Mouse (Mus musculus) forebrain, embryonic 10.5 days (tissue): ENCODE measurements around the gene Hjurp. TPM values are rescaled to one million over a fixed set of nuclear protein-coding genes. Genes with fewer than 3 reads are reported as not detected.
"Not testable (repeated sequence)": the region's sequence is repeated elsewhere in the genome, so short reads cannot be mapped to it uniquely, and the experiment has no call there.

Source experiments
- DNase-seq: peaks from one replicate; pipeline ENCODE4 v3.0.0-alpha.2; 2017; ENCODE audit warnings: low spot score; ENCODE audit errors: extremely low spot score
- H3K27ac ChIP-seq: fragments of 300-500 bp; sonication (generic); 2 replicates; pipeline ENCODE4 v1.5.1; 2016; ENCODE audit warnings: mild to moderate bottlenecking
- H3K27me3 ChIP-seq: fragments of 300-500 bp; sonication (generic); 2 replicates; pipeline ENCODE4 v1.6.1; 2016; ENCODE audit warnings: mild to moderate bottlenecking; ENCODE audit not compliant: poor library complexity, severe bottlenecking
- H3K36me3 ChIP-seq: fragments of 300-500 bp; sonication (generic); replicated peaks from 2 replicates; pipeline ENCODE4 v1.6.1; 2016; ENCODE audit warnings: mild to moderate bottlenecking, moderate library complexity
- H3K4me1 ChIP-seq: fragments of 300-500 bp; sonication (generic); 2 replicates; pipeline ENCODE4 v1.6.1; 2016
- H3K4me3 ChIP-seq: fragments of 300-500 bp; sonication (generic); 2 replicates; pipeline ENCODE4 v1.5.1; 2016; ENCODE audit warnings: mild to moderate bottlenecking, moderate library complexity
- H3K9me3 ChIP-seq: fragments of 300-500 bp; sonication (generic); 2 replicates; pipeline ENCODE4 v1.6.1; 2016; ENCODE audit warnings: mild to moderate bottlenecking, moderate library complexity
- WGBS: fragments of 180-500 bp; shearing (Covaris S2); methylation state at CpG from one replicate; pipeline ENCODE4 v1.1.7; 2016; 5-methylcytosine and 5-hydroxymethylcytosine counted together
- polyA plus RNA-seq: library from polyadenylated mRNA; unstranded; fragments of >200 nt; fragmentation: Nextera tagmentation; extraction: Ambion mirVana; gene quantifications from 2 replicates; pipeline ENCODE4 v1.2.1, GENCODE M21; 2016

The Hjurp gene
- polyA plus RNA-seq, 1 experiment from 2014 or later: 224 TPM

GRCm38 (mm10) chr1:88225741-88226140 is 51.7 kb downstream of the Hjurp start:
- H3K36me3 ChIP-seq: no peaks in the 10 kb centered on the region
- no peak overlapping the region for H3K4me3 ChIP-seq
- H3K27me3 ChIP-seq: no peaks in the 10 kb centered on the region
- H3K4me1 ChIP-seq: no peaks in the 10 kb centered on the region
- peaks cover 56% of the 10 kb centered on the region for H3K9me3 ChIP-seq
- DNase-seq: peak; percentile 14
- no peak overlapping the region for H3K27ac ChIP-seq

GRCm38 (mm10) chr1:88225301-88225700 is 52.1 kb downstream of the Hjurp start:
- 43% methylated on average over 2 of the region's 2 CpGs for WGBS
- H3K9me3 ChIP-seq: peaks cover 51% of the 10 kb centered on the region
- H3K4me3 ChIP-seq, H3K27ac ChIP-seq, H3K36me3 ChIP-seq, H3K4me1 ChIP-seq, H3K27me3 ChIP-seq, DNase-seq: not testable (repeated sequence)

- WGBS: 74% methylated on average over 2 of the region's 2 CpGs
- no peak overlapping the region for H3K27ac ChIP-seq
- DNase-seq: peak; percentile 27
Measured at GRCm38 (mm10) chr1:88224029-88224776, 53.2 kb downstream of the Hjurp start.

GRCm38 (mm10) chr1:88223591-88223990 is 53.8 kb downstream of the Hjurp start:
- Histone ChIP-seq H3K27ac (no peak overlapping the region), H3K4me1 (no peaks in the 10 kb centered on the region), H3K9me3 (peaks cover 34% of the 10 kb centered on the region), H3K4me3 (no peak overlapping the region), H3K27me3 (no peaks in the 10 kb centered on the region), H3K36me3 (no peaks in the 10 kb centered on the region)
- 61% methylated on average over 1 of the region's 1 CpGs for WGBS
- DNase-seq: peak; percentile 28

More at GRCm38 (mm10) chr1:88224029-88224776, 53.2 kb downstream of the Hjurp start:
- Histone ChIP-seq H3K27me3 (no peaks in the 10 kb centered on the region), H3K4me3 (no peak overlapping the region), H3K9me3 (peaks cover 40% of the 10 kb centered on the region), H3K36me3 (no peaks in the 10 kb centered on the region), H3K4me1 (no peaks in the 10 kb centered on the region)

GRCm38 (mm10) chr1:88223011-88223515 is 54.4 kb downstream of the Hjurp start:
- not testable (repeated sequence) for H3K4me3 ChIP-seq, H3K4me1 ChIP-seq, H3K36me3 ChIP-seq, H3K27me3 ChIP-seq, H3K27ac ChIP-seq
- H3K9me3 ChIP-seq: peaks cover 29% of the 10 kb centered on the region
- DNase-seq: peak; percentile 20

GRCm38 (mm10) chr1:88222216-88222615 is 55.2 kb downstream of the Hjurp start:
- Histone ChIP-seq H3K4me1 (no peaks in the 10 kb centered on the region), H3K36me3 (no peaks in the 10 kb centered on the region), H3K9me3 (peaks cover 20% of the 10 kb centered on the region), H3K4me3 (no peak overlapping the region), H3K27me3 (no peaks in the 10 kb centered on the region), H3K27ac (no peak overlapping the region)
- WGBS: 62% methylated on average over 2 of the region's 2 CpGs
- DNase-seq: no peak

- Histone ChIP-seq H3K27me3 (no peaks in the 10 kb centered on the region), H3K27ac (no peak overlapping the region), H3K36me3 (no peaks in the 10 kb centered on the region), H3K4me3 (no peak overlapping the region), H3K9me3 (peaks cover 10% of the 10 kb centered on the region), H3K4me1 (no peaks in the 10 kb centered on the region)
- peak; percentile 18 for DNase-seq
Measured at GRCm38 (mm10) chr1:88220336-88220735, 57.1 kb downstream of the Hjurp start.

GRCm38 (mm10) chr1:88219054-88219453 is 58.4 kb downstream of the Hjurp start:
- 16% methylated on average over 1 of the region's 1 CpGs for WGBS
- DNase-seq: peak; percentile 22

GRCm38 (mm10) chr1:88218591-88218990 is 58.8 kb downstream of the Hjurp start:
- H3K27me3 ChIP-seq: no peaks in the 10 kb centered on the region
- peaks cover 26% of the 10 kb centered on the region for H3K9me3 ChIP-seq
- H3K4me3 ChIP-seq: no peak overlapping the region
- peak; percentile 20 for DNase-seq
- H3K4me1 ChIP-seq: no peaks in the 10 kb centered on the region
- WGBS: 53% methylated on average over 4 of the region's 4 CpGs
- no peak overlapping the region for H3K27ac ChIP-seq
- no peaks in the 10 kb centered on the region for H3K36me3 ChIP-seq

More at GRCm38 (mm10) chr1:88219054-88219453, 58.4 kb downstream of the Hjurp start:
- Histone ChIP-seq H3K36me3 (no peaks in the 10 kb centered on the region), H3K9me3 (peaks cover 22% of the 10 kb centered on the region), H3K27me3 (no peaks in the 10 kb centered on the region), H3K4me1 (no peaks in the 10 kb centered on the region), H3K4me3 (no peak overlapping the region), H3K27ac (no peak overlapping the region)

GRCm38 (mm10) chr1:88218051-88218450 is 59.4 kb downstream of the Hjurp start:
- Histone ChIP-seq H3K27me3 (no peaks in the 10 kb centered on the region), H3K27ac (no peak overlapping the region), H3K4me3 (no peak overlapping the region), H3K4me1 (no peaks in the 10 kb centered on the region), H3K36me3 (no peaks in the 10 kb centered on the region), H3K9me3 (peaks cover 32% of the 10 kb centered on the region)
- 75% methylated on average over 9 of the region's 9 CpGs for WGBS
- peak; percentile 35 for DNase-seq

- WGBS: 42% methylated on average over 3 of the region's 3 CpGs
- peaks cover 37% of the 10 kb centered on the region for H3K9me3 ChIP-seq
- DNase-seq: peak; percentile 20
Measured at GRCm38 (mm10) chr1:88217576-88217975, 59.9 kb downstream of the Hjurp start.

GRCm38 (mm10) chr1:88217144-88217543 is 60.3 kb downstream of the Hjurp start:
- H3K36me3 ChIP-seq: no peaks in the 10 kb centered on the region
- DNase-seq: peak; percentile 15
- no peaks in the 10 kb centered on the region for H3K4me1 ChIP-seq
- H3K27me3 ChIP-seq: no peaks in the 10 kb centered on the region
- WGBS: 66% methylated on average over 2 of the region's 2 CpGs
- peaks cover 41% of the 10 kb centered on the region for H3K9me3 ChIP-seq
- H3K4me3 ChIP-seq: no peak overlapping the region
- no peak overlapping the region for H3K27ac ChIP-seq

More at GRCm38 (mm10) chr1:88217576-88217975, 59.9 kb downstream of the Hjurp start:
- Histone ChIP-seq H3K4me3 (no peak overlapping the region), H3K27me3 (no peaks in the 10 kb centered on the region), H3K27ac (no peak overlapping the region), H3K4me1 (no peaks in the 10 kb centered on the region), H3K36me3 (no peaks in the 10 kb centered on the region)

GRCm38 (mm10) chr1:88216551-88216950 is 60.9 kb downstream of the Hjurp start:
- no peak overlapping the region for H3K4me3 ChIP-seq
- no peak overlapping the region for H3K27ac ChIP-seq
- 60% methylated on average over 2 of the region's 2 CpGs for WGBS
- H3K9me3 ChIP-seq: peaks cover 47% of the 10 kb centered on the region; the same call in 1 of the 2 replicates
- peak; percentile 25 for DNase-seq
- no peaks in the 10 kb centered on the region for H3K36me3 ChIP-seq
- H3K27me3 ChIP-seq: no peaks in the 10 kb centered on the region
- no peaks in the 10 kb centered on the region for H3K4me1 ChIP-seq
